Mouse (Mus musculus): ENCODE measurements around the gene Mettl11b.

GRCm38 (mm10) chr1:163669936-163670335, 55.1 kb downstream of the Mettl11b start:
- no peak for TF ChIP-seq CTCF (IDR thresholded peaks at IDR 0.05; ENCODE audit: low read depth, low read length)
- no peak for TF ChIP-seq POLR2A (IDR thresholded peaks at IDR 0.05; ENCODE audit: extremely low read depth, insufficient read depth, low read length)
